Mouse (Mus musculus) hindbrain, embryonic 15.5 days (tissue): ENCODE data around the gene Dupd1. TPM values are rescaled to one million over a fixed set of nuclear protein-coding genes. Genes with fewer than 3 reads are reported as not detected.

Experiments
- ATAC-seq: fragments of 200-750 bp; cut with Nextera tagmentation; 2 replicates; pipeline ENCODE4 v1.8.0; 2017; ENCODE audit warnings: low read depth, moderate number of reproducible peaks, moderate TSS enrichment; ENCODE audit not compliant: low FRiP score
- H3K27ac ChIP-seq: fragments of 300-500 bp; sonication (generic); replicated peaks from 2 replicates; pipeline ENCODE4 v1.5.1; 2015; ENCODE audit warnings: mild to moderate bottlenecking, inconsistent platforms
- H3K27me3 ChIP-seq: fragments of 300-500 bp; sonication (generic); 2 replicates; pipeline ENCODE4 v1.6.1; 2015; ENCODE audit warnings: control low read depth, inconsistent platforms
- H3K36me3 ChIP-seq: fragments of 300-500 bp; sonication (generic); 2 replicates; pipeline ENCODE4 v1.6.1; 2015; ENCODE audit warnings: control low read depth, inconsistent platforms
- H3K4me1 ChIP-seq: fragments of 300-500 bp; sonication (generic); replicated peaks from 2 replicates; pipeline ENCODE4 v1.6.1; 2015; ENCODE audit warnings: control low read depth, inconsistent platforms
- H3K4me2 ChIP-seq: fragments of 300-500 bp; sonication (generic); 2 replicates; pipeline ENCODE4 v1.6.1; 2015; ENCODE audit warnings: moderate library complexity, mild to moderate bottlenecking, inconsistent platforms
- H3K4me3 ChIP-seq: fragments of 300-500 bp; sonication (generic); 2 replicates; pipeline ENCODE4 v1.5.1; 2015; ENCODE audit warnings: mild to moderate bottlenecking, inconsistent platforms
- H3K9ac ChIP-seq: fragments of 300-500 bp; sonication (generic); 2 replicates; pipeline ENCODE4 v1.6.1; 2015; ENCODE audit warnings: inconsistent platforms
- H3K9me3 ChIP-seq: fragments of 300-500 bp; sonication (generic); 2 replicates; pipeline ENCODE4 v1.6.1; 2016; ENCODE audit warnings: control low read depth, inconsistent platforms
- WGBS: fragments of 180-500 bp; shearing (Covaris S2); methylation state at CpG from one replicate; pipeline ENCODE4 v1.1.7; 2015; 5-methylcytosine and 5-hydroxymethylcytosine counted together
- polyA plus RNA-seq: library from polyadenylated mRNA; unstranded; fragments of >200 nt; fragmentation: Nextera tagmentation; extraction: Ambion mirVana; gene quantifications from 2 replicates; pipeline ENCODE4 v1.2.1, GENCODE M21; 2015

Gene Dupd1
- polyA plus RNA-seq, 1 experiment from 2014 or later, result 0.26 TPM

- Histone ChIP-seq H3K9me3 (no peaks in the 10 kb centered on the region), H3K4me1 (no peaks in the 10 kb centered on the region; the same call in 1 of the 2 replicates), H3K27ac (no peak overlapping the region), H3K4me3 (no peak overlapping the region), H3K27me3 (no peaks in the 10 kb centered on the region), H3K36me3 (no peaks in the 10 kb centered on the region), H3K9ac (no peak overlapping the region), H3K4me2 (no peak overlapping the region)
- ATAC-seq, result no peak
- WGBS, result 53% methylated on average over 17 of the region's 17 CpGs
These were observed 5.4 kb upstream of the Dupd1 start for GRCm38 (mm10) chr14:21719646-21720383.

DNA sequence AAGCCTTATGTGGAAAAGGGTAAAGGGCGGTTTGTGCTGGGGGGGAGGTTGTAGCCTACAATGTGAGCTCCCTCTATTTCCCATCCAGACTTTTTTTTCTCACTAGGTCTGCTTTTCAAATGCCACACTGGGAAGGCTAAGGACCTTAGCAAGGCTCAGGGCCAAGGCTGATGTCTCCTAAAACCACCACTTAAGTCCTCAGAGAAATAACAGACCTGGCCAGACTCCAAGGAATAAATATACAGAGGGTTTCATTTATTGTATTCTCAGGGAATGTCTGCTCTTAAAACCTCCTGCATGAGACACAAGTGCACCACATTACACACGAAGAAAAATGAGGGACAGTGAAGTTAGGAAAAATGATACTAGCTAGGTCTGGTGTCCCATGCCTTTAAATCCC lies 3.1 kb downstream of the Dupd1 start:
- H3K9ac ChIP-seq, result no peak overlapping the region
- peaks cover 11% of the 10 kb centered on the region for H3K4me1 ChIP-seq
- no peak overlapping the region for H3K4me3 ChIP-seq
- no peak overlapping the region for H3K4me2 ChIP-seq
- 84% methylated on average over 2 of the region's 2 CpGs for WGBS
- no peak for ATAC-seq
- no peaks in the 10 kb centered on the region for H3K9me3 ChIP-seq
- no peaks in the 10 kb centered on the region for H3K36me3 ChIP-seq
- H3K27me3 ChIP-seq, result no peaks in the 10 kb centered on the region
- H3K27ac ChIP-seq, result no peak overlapping the region

DNA sequence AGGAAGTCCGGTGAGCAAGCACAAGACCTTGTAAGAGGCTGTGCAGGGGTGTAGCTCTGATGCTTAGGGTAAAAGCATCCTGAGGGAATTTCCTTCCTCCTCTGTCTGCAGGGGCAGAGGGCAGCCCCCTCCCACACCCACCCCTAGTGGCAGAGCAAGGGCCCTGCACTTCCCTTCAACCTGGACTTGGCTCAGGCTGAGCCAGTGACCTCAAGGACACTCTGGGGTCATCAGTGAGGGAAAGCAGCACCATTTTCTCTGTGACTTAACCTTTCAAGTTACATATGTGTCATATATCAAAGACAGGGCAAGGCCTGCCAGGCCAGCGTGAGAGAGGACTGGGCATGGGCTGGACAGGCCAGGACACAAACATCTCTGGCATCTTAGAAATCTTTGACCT lies 4.8 kb downstream of the Dupd1 start:
- Histone ChIP-seq H3K27ac (no peak overlapping the region), H3K9ac (no peak overlapping the region), H3K4me1 (peaks cover 11% of the 10 kb centered on the region), H3K4me2 (no peak overlapping the region), H3K36me3 (no peaks in the 10 kb centered on the region), H3K9me3 (no peaks in the 10 kb centered on the region), H3K4me3 (no peak overlapping the region), H3K27me3 (no peaks in the 10 kb centered on the region)
- WGBS, result 70% methylated on average over 2 of the region's 2 CpGs
- ATAC-seq, result no peak

DNA sequence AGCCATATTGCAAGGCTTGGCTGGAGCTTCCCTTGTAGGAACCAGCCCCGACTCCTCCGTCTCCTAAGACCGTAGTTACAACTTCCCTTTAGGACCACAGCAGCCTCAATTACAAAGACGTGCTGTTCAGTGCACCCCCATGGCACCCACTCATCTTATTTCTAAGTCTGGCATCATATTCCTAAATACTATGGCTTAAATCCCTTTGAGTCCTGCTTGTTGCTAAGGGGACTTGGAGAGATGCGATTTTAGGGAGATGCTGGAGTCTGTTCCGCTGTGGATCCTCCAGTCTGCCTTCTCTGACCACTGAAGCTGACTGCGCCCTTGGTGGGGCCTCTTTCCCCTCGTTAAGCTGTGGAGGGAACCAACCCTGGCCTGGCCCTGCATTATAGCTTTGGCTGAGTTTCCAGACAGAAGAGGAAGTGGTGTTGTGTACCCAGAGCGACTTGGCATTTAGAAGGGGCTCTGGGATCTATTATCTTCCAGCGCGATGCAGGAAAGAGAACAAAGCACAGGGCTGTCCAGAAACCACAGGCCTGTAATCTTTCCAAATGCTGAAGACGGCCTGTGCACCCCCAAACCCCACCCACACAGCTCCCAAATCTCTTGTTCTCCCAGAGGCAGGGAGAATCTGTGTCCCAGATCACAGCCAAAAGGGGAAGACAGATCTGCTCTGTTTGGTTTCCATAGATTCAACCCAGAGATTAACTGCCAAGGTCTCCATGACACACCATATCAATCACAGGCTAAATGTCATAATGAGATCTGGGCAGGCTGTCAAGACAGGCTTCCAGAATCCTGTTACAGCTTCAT lies 7.4 kb downstream of the Dupd1 start:
- no peak overlapping the region for H3K9ac ChIP-seq
- peak overlapping the region; percentile 70 for H3K27ac ChIP-seq
- ATAC-seq, result peak; percentile 76
- no peak overlapping the region for H3K4me2 ChIP-seq
- no peaks in the 10 kb centered on the region for H3K27me3 ChIP-seq
- H3K4me1 ChIP-seq, result peaks cover 11% of the 10 kb centered on the region
- 52% methylated on average over 12 of the region's 12 CpGs for WGBS
- H3K4me3 ChIP-seq, result no peak overlapping the region
- H3K9me3 ChIP-seq, result no peaks in the 10 kb centered on the region
- no peaks in the 10 kb centered on the region for H3K36me3 ChIP-seq

GRCm38 (mm10) chr14:21705462-21705861 lies 8.9 kb downstream of the Dupd1 start:
- ATAC-seq, result no peak
- no peaks in the 10 kb centered on the region for H3K36me3 ChIP-seq
- no peaks in the 10 kb centered on the region for H3K27me3 ChIP-seq
- no peak overlapping the region for H3K27ac ChIP-seq
- no peaks in the 10 kb centered on the region for H3K9me3 ChIP-seq
- H3K4me2 ChIP-seq, result no peak overlapping the region
- H3K4me1 ChIP-seq, result peaks cover 11% of the 10 kb centered on the region
- WGBS, result 91% methylated on average over 2 of the region's 2 CpGs
- no peak overlapping the region for H3K4me3 ChIP-seq
- H3K9ac ChIP-seq, result no peak overlapping the region

DNA sequence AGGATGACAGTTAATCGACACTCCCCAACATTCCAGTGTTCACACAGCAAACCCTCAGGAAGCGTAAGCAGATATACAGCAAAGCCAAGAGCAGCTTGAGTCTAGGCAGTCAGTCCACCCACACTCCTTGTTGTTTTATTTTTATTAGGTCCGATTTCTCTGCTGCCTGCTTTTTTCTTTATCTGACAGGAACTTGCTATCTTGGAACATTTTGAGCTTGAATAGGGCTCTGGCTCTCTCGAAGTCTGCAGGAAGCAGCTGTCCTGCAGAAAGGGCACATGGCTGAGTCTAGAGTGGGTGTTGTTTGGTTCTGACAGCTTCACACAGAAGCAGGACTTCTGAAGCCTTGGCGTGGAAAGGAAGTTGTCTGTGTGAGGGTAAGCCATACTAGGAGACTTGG lies 11.1 kb downstream of the Dupd1 start:
- Histone ChIP-seq H3K9me3 (no peaks in the 10 kb centered on the region), H3K27me3 (no peaks in the 10 kb centered on the region), H3K4me2 (no peak overlapping the region), H3K4me1 (peaks cover 11% of the 10 kb centered on the region), H3K4me3 (no peak overlapping the region), H3K9ac (no peak overlapping the region), H3K36me3 (no peaks in the 10 kb centered on the region), H3K27ac (no peak overlapping the region)
- no peak for ATAC-seq
- 85% methylated on average over 5 of the region's 5 CpGs for WGBS

DNA sequence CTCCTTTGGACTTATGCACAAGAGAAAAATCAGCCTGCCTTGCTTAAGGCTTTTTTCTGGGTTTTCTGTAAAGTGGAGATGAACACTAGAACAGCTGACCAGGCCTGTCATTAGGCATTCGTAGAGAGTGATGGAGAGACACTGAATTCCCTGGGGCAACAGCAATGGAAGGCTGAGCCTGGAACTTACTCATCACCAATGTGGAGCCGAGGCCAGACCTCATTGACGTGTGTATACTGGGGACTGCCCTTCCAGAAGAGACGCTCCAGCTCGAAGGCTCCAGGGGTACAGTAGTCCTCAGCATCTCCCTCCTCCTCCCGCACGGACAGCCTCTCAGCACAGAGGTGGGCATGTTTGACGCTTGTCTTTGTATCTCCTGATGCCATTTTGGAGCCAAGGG lies 11.7 kb downstream of the Dupd1 start:
- Histone ChIP-seq H3K4me3 (no peak overlapping the region), H3K9me3 (no peaks in the 10 kb centered on the region), H3K27ac (no peak overlapping the region), H3K27me3 (no peaks in the 10 kb centered on the region), H3K9ac (no peak overlapping the region), H3K4me1 (peaks cover 11% of the 10 kb centered on the region), H3K36me3 (no peaks in the 10 kb centered on the region), H3K4me2 (no peak overlapping the region)
- 87% methylated on average over 8 of the region's 8 CpGs for WGBS
- ATAC-seq, result no peak

GRCm38 (mm10) chr14:21696186-21696830 lies 18.1 kb downstream of the Dupd1 start:
- H3K4me3 ChIP-seq, result no peak overlapping the region
- 84% methylated on average over 7 of the region's 7 CpGs for WGBS
- no peak for ATAC-seq
- H3K27me3 ChIP-seq, result no peaks in the 10 kb centered on the region
- H3K9ac ChIP-seq, result no peak overlapping the region
- H3K4me2 ChIP-seq, result no peak overlapping the region
- H3K9me3 ChIP-seq, result no peaks in the 10 kb centered on the region
- no peaks in the 10 kb centered on the region for H3K36me3 ChIP-seq
- no peak overlapping the region for H3K27ac ChIP-seq
- H3K4me1 ChIP-seq, result no peaks in the 10 kb centered on the region

GRCm38 (mm10) chr14:21695020-21695419 lies 19.4 kb downstream of the Dupd1 start:
- Histone ChIP-seq H3K27ac (no peak overlapping the region), H3K36me3 (no peaks in the 10 kb centered on the region), H3K9me3 (no peaks in the 10 kb centered on the region), H3K27me3 (no peaks in the 10 kb centered on the region), H3K4me1 (no peaks in the 10 kb centered on the region), H3K4me3 (no peak overlapping the region), H3K4me2 (no peak overlapping the region), H3K9ac (no peak overlapping the region)
- no peak for ATAC-seq
- 81% methylated on average over 6 of the region's 6 CpGs for WGBS

DNA sequence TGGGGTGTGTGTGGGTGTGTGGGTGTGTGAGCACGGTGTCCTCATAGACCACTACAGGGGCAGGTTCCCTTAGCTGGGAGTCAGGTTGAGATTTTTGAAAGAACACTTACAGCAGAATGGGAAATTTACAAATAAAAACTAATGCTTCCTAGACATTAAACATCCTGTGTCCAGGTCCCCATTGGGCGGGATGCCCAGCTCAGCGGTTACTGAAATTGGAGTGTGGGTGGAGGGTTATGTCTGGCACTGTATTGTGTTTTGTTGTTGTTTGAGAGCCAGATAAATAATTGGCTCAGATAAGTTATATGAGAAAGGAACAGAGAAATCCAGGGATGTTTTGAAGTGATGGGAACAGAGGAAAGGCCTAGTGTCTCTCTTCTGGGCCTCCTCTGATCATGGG lies 23.3 kb downstream of the Dupd1 start:
- no peak overlapping the region for H3K9ac ChIP-seq
- H3K27me3 ChIP-seq, result 0 out of 2 replicates have a peak, but pooled peaks cover 9% of the 10 kb centered on the region
- no peak overlapping the region for H3K4me2 ChIP-seq
- 84% methylated on average over 3 of the region's 3 CpGs for WGBS
- H3K4me3 ChIP-seq, result no peak overlapping the region
- no peaks in the 10 kb centered on the region for H3K36me3 ChIP-seq
- no peak for ATAC-seq
- H3K9me3 ChIP-seq, result no peaks in the 10 kb centered on the region
- H3K4me1 ChIP-seq, result peaks cover 8% of the 10 kb centered on the region
- H3K27ac ChIP-seq, result no peak overlapping the region

GRCm38 (mm10) chr14:21686376-21687279 lies 27.7 kb downstream of the Dupd1 start:
- ATAC-seq, result 0 out of 2 replicates have a peak, but pooled peaks have one; percentile 54
- H3K9me3 ChIP-seq, result no peaks in the 10 kb centered on the region
- H3K4me1 ChIP-seq, result peaks cover 15% of the 10 kb centered on the region
- no peaks in the 10 kb centered on the region for H3K36me3 ChIP-seq
- H3K4me2 ChIP-seq, result peak overlapping the region; percentile 57
- 0 out of 2 replicates have a peak overlapping the region, but pooled peaks have one; percentile 17 for H3K9ac ChIP-seq
- WGBS, result 13% methylated on average over 49 of the region's 49 CpGs
- peak overlapping the region; percentile 32 for H3K4me3 ChIP-seq
- H3K27ac ChIP-seq, result no peak overlapping the region
- H3K27me3 ChIP-seq, result 0 out of 2 replicates have a peak, but pooled peaks cover 9% of the 10 kb centered on the region
